Mouse (Mus musculus): ENCODE results near the gene Stxbp5. TPM values are rescaled to one million over a fixed set of nuclear protein-coding genes. Genes with fewer than 3 reads are reported as not detected.

Stxbp5 gene
- total and polyA plus RNA-seq, 3 experiments, result 12.3 to 82.2 (median 19.6) TPM

- peaks cover 0 to 3% of the 10 kb centered on the region in 2 experiments; a peak in 2 of 4 replicates for H3K36me3 ChIP-seq (ENCODE audit: control insufficient read depth in 1 of 2, insufficient read depth in 2 of 2, low read length in 2 of 2)
These were observed 61.5 kb downstream of the Stxbp5 start for GRCm38 (mm10) chr10:9839408-9839807.

GRCm38 (mm10) chr10:9834986-9835385, 65.9 kb downstream of the Stxbp5 start:
- TF ChIP-seq EP300 (IDR thresholded peaks at IDR 0.05; ENCODE audit: low read depth in 1 of 2, low read length in 2 of 2) (no peak), RCOR1 (IDR thresholded peaks at IDR 0.05; ENCODE audit: low read depth, low read length) (no peak), TCF12 (IDR thresholded peaks at IDR 0.05; ENCODE audit: low read depth, low read length) (no peak), NELFE (IDR thresholded peaks at IDR 0.05; ENCODE audit: low read depth, low read length) (no peak), USF1 (IDR thresholded peaks at IDR 0.05; ENCODE audit: low read depth, low read length) (no peak), MYB (IDR thresholded peaks at IDR 0.05; ENCODE audit: low read depth, low read length) (no peak)
- Histone ChIP-seq H3K79me2 (ENCODE audit: control insufficient read depth, insufficient read depth, low read length, poor library complexity) (no peaks in the 10 kb centered on the region), H3K4me1 (ENCODE audit: control insufficient read depth in 1 of 2, insufficient read depth in 2 of 2, low read length in 2 of 2) (no peaks in the 10 kb centered on the region), H3K27me3 (ENCODE audit: control insufficient read depth in 1 of 2, insufficient read depth in 2 of 2, low read length in 2 of 2) (no peaks in the 10 kb centered on the region), H3K9me3 (replicated peaks; ENCODE audit: insufficient read depth, low read length) (no peaks in the 10 kb centered on the region), H3K36me3 (ENCODE audit: control insufficient read depth in 1 of 2, insufficient read depth in 2 of 2, low read length in 2 of 2) (peaks cover 0 to 2% of the 10 kb centered on the region in 2 experiments; a peak in 2 of 4 replicates), H3K27ac (ENCODE audit: control insufficient read depth, low read depth, low read length) (no peak overlapping the region), H3K4me3 (ENCODE audit: control insufficient read depth in 1 of 2, insufficient read depth in 1 of 2, low read depth in 2 of 2, low read length in 2 of 2) (no peak overlapping the region), H3K9ac (ENCODE audit: control insufficient read depth, low read depth, low read length, poor library complexity, severe bottlenecking) (no peak overlapping the region)
- DNase-seq (ENCODE audit: low read depth, low spot score), result no peak

More at GRCm38 (mm10) chr10:9839408-9839807, 61.5 kb downstream of the Stxbp5 start:
- Histone ChIP-seq H3K27me3 (ENCODE audit: control insufficient read depth in 1 of 2, insufficient read depth in 2 of 2, low read length in 2 of 2) (no peaks in the 10 kb centered on the region), H3K9me3 (replicated peaks; ENCODE audit: insufficient read depth, low read length) (no peaks in the 10 kb centered on the region), H3K79me2 (ENCODE audit: control insufficient read depth, insufficient read depth, low read length, poor library complexity) (no peaks in the 10 kb centered on the region), H3K9ac (ENCODE audit: control insufficient read depth, low read depth, low read length, poor library complexity, severe bottlenecking) (no peak overlapping the region), H3K4me1 (ENCODE audit: control insufficient read depth in 1 of 2, insufficient read depth in 2 of 2, low read length in 2 of 2) (no peaks in the 10 kb centered on the region), H3K4me3 (ENCODE audit: control insufficient read depth in 1 of 2, insufficient read depth in 1 of 2, low read depth in 2 of 2, low read length in 2 of 2) (no peak overlapping the region), H3K27ac (ENCODE audit: control insufficient read depth, low read depth, low read length) (no peak overlapping the region)
- DNase-seq (ENCODE audit: low read depth, low spot score), result no peak
- TF ChIP-seq CTCF (IDR thresholded peaks at IDR 0.05 in 2 of 3, conservative IDR thresholded peaks at IDR 0.05 in 1 of 3; ENCODE audit: control insufficient read depth in 1 of 3, insufficient read depth in 1 of 3, low read depth in 2 of 3, low read length in 3 of 3, poor library complexity in 1 of 3, severe bottlenecking in 1 of 3), result no peak
- TF ChIP-seq SMC3 (IDR thresholded peaks at IDR 0.05; ENCODE audit: low read depth, low read length), result no peak
- no peak for TF ChIP-seq RAD21 (IDR thresholded peaks at IDR 0.05; ENCODE audit: low read depth, low read length)
- TF ChIP-seq E2F4 (IDR thresholded peaks at IDR 0.05; ENCODE audit: borderline replicate concordance, low read depth, low read length), result no peak
- TF ChIP-seq CHD2 (IDR thresholded peaks at IDR 0.05; ENCODE audit: low read length), result no peak
- TF ChIP-seq TAL1 (IDR thresholded peaks at IDR 0.05; ENCODE audit: low read length), result no peak
- no peak for TF ChIP-seq BHLHE40 (IDR thresholded peaks at IDR 0.05; ENCODE audit: borderline replicate concordance, low read depth, low read length)
- TF ChIP-seq ETS1 (IDR thresholded peaks at IDR 0.05; ENCODE audit: low read depth, low read length), result no peak
- TF ChIP-seq GABPA (IDR thresholded peaks at IDR 0.05; ENCODE audit: low read depth, low read length), result no peak
- TF ChIP-seq POLR2A (IDR thresholded peaks at IDR 0.05; ENCODE audit: control insufficient read depth in 1 of 2, insufficient read depth in 1 of 2, low read depth in 1 of 2, low read length in 2 of 2, poor library complexity in 1 of 2), result no peak
- no peak for TF ChIP-seq UBTF (IDR thresholded peaks at IDR 0.05; ENCODE audit: borderline replicate concordance, insufficient read depth, low read depth, low read length)
- TF ChIP-seq USF1 (IDR thresholded peaks at IDR 0.05; ENCODE audit: low read depth, low read length), result no peak
- TF ChIP-seq ZMIZ1 (IDR thresholded peaks at IDR 0.05; ENCODE audit: low read depth, low read length), result no peak
- TF ChIP-seq ELF1 (IDR thresholded peaks at IDR 0.05; ENCODE audit: low read depth, low read length), result no peak
- no peak for TF ChIP-seq KAT2A (conservative IDR thresholded peaks at IDR 0.05; ENCODE audit: low read depth, low read length)
- no peak for TF ChIP-seq MXI1 (IDR thresholded peaks at IDR 0.05; ENCODE audit: low read depth, low read length)
- no peak for TF ChIP-seq CHD1 (IDR thresholded peaks at IDR 0.05; ENCODE audit: low read depth, low read length)
- TF ChIP-seq POLR2AphosphoS2 (IDR thresholded peaks at IDR 0.05; ENCODE audit: low read length), result no peak
- TF ChIP-seq MEF2A (IDR thresholded peaks at IDR 0.05; ENCODE audit: extremely low read depth, insufficient replicate concordance, low read depth, low read length, poor library complexity, severe bottlenecking), result no peak

Data from MEL (cell line).